Mouse (Mus musculus) forelimb bud, embryonic 11.5 days (tissue): ENCODE measurements at regions not wholly inside any gene's neighbourhood (a gene's known extent, or its start where the extent isn't known, plus 50 kb on each side); places are given as distances from the start of the nearest gene placed in this dataset.

Experiments used
- DNase-seq: peaks from one replicate; pipeline ENCODE4 v3.0.0-alpha.2; 2012; ENCODE audit warnings: low read depth, low spot score

DNA sequence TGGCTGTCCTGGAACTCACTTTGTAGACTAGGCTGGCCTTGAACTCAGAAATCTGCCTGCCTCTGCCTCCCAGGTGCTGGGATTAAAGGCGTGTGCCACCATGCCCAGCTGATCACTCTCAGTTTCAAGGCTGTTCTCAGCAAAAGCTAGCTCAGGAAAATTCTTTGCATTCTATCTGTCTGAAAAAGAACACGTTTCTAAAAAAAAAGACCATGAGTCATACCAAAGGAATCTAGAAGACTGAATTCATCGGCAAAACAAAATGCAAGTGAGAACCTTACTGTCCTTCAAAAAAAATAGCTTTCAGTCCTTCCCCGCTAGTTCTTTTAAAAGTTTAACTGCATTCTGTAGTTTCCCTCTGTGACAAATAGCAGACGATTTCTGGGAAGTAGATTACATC is 596.3 kb upstream of the Syt1 start:
- no peak for DNase-seq

DNA sequence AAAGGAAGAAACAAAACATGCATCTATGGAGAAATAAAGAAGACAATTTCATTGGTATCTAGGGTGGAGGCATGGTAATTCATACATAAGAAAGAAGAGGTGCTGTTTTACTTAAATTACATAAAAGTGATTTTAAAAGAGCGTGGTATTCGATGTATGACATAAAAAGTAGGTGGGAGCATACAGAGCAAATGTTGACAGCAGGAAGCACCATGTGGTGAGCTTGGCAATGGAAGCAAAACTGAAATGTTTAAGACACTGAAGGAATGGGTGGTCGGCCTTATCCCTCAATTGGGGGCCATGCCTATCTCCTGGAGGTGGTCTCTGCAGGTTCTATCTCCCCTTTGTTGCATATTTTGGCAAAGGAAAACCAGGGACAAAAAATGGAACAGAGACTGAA is 592.5 kb upstream of the Syt1 start:
- DNase-seq, result no peak

DNA sequence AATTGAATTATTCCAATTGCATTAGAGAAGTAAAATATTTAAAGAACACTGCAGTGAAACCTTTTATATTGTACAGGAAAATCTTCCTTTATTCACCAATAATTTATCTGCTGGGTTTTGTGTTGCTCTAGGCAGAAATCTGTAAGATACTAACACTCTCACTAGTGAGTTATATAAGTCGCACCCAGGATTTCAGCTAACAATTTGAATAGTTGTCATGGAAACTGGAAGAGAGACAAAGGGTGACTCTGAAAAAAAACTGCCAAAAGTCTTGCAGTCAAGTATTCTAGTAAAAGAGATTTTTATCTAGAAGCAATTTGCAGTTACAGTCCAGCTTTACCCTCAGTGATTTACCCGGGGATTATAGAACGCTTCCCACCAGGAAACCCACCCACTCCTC is 587.8 kb upstream of the Syt1 start:
- no peak for DNase-seq

DNA sequence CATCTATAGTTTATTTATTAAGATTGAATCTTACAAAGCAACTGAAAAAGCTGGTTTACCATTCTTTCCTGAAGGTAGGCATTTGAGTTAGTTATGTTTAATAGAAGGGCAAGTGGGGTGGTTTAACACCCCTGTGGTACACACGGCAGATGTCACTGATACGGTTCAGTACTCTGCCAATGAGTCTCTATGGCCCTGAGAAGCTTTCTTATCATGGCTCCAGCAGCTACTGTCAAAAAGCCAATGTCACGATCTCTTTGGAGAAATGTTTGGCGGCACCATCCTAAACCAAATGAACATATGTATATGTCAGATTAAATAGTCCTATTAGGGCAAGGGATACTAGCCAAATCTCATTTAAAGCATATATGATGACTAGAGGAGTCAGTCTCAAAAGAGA is 562.4 kb upstream of the Syt1 start:
- no peak for DNase-seq

DNA sequence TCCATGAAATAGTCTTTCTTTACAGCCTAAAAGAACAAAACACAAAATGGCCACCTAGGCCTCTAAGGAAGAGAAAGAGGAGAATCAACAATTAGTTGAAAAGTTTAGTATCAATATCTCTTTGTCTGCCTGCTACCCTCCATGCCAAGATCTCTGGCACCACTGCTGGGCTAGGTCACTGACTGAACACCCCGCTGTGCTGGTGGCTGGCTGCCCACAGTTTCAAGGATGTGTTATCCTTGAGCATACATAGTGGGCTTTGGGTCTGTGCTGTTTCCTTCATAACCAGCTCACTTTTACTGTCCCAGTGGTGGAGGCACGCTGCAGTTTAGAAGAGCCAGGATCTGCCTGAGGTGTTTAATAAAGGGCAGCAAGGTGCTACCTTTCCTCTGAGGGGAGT is 559.0 kb upstream of the Syt1 start:
- no peak for DNase-seq

DNA sequence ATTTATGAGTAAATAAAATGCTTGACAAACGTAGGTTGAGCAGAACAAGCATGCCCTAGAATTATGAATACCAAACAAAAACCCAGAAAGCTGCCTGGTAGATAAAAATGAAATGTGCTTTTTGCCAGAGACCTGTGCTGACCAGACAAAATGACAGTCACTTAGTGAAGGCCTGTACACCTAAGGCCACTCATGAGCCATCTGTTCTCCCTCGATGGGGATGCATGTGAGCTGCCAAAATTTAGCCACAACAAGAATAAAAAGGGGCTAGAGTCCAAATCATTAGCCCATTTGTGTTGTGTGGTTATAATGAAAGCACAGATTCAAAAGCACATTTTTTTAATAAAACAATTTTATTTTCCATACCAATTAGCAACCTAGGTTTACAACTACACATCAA is 555.9 kb upstream of the Syt1 start:
- DNase-seq, result no peak

DNA sequence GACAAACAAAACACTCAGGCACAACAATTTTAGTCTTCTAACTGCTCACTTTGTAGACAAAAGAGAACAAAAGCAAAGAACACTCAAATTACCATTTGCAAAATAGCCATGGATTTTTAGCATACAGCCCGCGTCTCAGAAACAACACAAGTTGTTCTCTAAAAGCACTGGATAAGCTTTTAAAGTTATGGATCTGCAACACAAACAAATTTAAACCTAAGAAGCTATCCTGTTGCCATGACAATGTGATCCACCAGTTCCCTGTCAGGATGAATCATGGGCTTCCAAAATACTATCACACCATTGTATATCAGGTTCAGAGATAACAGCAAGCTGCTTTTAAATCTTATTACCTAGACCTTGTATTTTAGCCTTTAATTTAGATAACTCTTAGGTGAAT is 550.9 kb upstream of the Syt1 start:
- DNase-seq, result no peak

DNA sequence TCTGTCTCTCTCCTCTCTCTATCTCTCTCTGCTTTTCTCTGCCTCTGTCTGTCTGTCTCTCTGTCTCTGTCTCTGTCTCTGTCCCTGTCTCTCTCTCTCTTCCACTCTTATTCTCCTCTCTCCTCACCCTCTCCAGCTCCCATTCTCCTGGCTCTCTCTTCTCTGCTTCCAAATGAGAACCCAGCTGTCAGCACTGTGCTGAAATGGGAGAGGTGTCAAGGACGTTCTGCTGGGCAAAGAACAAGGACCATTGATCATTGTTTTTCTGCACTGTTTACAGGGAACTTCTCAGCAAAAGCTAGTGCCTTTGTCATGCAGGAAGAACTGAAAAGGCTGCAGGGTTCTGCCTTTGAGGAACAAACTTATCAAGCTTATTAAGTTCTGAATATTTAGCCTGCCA is 550.3 kb upstream of the Syt1 start:
- DNase-seq, result no peak

DNA sequence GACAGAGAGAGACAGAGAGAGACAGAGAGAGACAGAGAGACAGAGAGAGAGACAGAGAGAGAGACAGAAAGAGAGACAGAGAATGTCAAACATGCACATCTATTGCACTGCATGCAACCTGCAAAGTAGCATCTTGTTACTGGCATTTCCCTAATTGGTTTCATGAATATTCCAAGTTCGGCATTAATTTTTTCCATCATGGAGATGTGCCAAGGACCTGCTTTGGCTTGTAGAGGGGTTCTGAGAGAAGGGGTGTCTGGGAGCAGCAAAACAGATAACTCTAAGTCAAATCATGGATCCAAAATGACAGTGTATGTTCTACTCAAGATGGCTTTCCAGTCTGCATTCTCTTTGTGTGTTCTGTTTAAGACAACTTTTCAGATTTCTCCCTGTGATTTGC is 532.5 kb upstream of the Syt1 start:
- no peak for DNase-seq

DNA sequence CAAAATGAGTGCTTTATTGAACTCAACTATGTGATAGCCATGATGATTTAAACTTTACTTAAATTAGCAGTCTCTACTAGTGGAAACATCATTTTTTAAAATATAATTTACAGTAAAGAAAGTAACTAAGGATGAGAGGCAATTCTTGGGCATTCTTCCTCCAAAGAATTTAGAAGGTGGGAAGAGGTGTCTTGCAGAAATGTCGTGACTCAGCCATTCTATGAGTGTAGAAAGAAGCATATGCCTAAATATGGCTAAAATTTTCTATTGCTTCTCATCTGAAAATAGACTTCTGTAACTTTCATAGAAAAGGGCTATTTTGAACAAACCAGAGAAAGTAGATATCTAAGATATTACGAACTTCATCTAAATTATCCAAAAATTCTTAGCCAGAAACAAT is 529.4 kb upstream of the Syt1 start:
- no peak for DNase-seq

DNA sequence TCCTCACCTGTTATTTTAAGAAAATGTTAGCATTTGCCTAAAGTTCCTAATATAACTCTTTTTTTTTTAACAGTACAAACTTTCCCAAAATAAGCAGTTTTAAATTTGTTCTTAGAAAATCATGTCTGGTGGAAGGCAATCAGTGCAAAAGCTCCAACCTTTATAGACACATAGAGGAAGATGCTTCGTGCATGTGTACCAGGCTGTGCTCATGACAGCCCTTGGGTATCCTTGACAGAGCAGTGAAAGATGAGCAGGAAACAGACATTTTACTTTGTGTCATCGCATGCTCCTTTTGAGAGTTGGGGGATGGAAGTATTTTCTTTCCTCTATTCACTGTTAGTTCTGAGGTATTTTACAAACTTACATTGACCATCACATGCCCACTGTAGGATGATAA is 517.3 kb upstream of the Syt1 start:
- no peak for DNase-seq

DNA sequence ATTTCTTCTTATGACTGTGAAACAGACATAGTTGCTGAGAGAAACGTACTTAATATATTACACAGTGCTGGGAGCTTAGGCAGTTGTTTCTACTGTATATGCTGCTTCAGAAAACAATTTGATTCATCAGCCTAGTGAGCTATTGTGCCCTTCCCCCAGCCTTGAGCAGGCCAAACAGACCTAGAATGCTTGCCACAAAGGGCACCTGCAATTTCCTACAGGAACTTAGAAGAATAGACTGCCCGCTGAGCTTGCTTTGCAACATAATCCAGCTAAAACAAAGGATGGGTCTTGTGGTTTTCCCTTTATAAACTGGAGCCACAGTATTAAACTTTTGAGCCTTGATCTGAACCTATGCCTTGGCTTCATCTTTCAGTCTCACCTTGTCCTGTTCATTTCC is 510.9 kb upstream of the Syt1 start:
- DNase-seq, result no peak

DNA sequence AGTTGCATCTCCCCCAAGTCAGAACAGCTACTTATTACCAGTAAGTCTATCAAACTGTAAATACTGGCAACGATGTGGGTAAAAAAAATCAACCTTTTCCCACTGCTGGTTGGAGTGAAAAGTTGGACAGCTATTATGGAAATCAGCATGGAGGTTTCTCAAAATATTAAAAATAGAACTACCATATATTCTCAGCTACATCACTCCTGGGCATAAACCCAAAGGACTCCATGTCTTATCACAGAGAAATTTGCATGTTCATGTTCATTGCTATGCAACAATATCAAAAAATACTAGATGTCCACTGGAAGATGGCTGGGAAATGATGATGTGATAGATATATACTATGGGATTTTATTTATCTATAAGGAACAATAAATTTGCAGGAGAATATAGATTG is 506.9 kb upstream of the Syt1 start:
- no peak for DNase-seq

DNA sequence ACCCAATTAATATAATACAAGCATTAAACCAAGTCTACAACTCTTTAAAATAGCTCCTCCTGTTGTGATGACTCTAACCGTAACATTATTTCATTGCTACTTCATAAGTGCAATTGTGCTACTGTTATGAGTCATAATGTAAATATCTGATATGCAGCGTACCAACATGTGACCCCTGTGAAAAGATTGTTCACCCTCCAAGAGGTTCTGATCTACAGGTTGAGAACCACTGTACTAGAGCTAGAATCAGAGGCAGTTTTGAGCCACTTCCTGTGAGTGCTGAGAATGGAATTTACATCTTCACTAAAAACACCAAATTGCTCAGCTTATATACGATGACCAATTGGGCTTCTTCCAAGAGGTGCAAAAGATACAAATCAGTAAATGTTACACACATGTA is 504.4 kb upstream of the Syt1 start:
- DNase-seq, result no peak

DNA sequence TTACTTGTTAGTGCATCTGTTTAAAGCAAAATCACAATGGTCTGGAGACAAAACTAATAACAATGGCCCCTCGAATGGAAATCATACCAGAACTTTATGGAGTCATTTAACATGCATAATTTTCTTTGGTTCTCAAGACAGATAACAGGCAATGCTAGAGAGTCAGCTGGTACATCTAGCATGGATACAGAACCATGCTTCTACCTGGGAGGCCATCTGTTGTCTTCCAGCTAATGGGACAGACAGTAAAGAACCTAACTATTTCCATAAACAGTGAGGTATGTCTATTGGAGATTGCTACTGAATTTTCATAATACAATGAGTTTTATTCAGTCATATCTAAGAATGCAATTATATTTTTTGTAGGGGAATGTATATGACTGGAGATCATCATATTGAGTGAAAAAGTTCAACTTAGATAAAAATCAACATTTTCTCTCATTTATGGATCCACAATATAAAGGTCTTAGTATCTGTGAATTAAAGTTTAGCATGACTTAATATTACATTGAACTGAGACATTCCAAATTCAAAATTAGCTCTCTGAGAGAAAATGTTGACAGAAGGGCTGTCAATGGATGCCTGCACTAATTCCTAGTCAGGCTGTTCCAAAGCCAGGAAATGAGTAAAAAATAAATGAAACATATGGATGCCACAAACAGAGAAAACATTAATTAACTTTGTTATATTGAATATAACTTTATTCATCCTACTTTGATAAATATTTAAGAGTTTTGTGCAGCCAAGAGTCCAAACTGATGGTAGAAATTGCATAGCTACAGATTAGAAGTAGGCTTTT is 500.3 kb upstream of the Syt1 start:
- no peak for DNase-seq

DNA sequence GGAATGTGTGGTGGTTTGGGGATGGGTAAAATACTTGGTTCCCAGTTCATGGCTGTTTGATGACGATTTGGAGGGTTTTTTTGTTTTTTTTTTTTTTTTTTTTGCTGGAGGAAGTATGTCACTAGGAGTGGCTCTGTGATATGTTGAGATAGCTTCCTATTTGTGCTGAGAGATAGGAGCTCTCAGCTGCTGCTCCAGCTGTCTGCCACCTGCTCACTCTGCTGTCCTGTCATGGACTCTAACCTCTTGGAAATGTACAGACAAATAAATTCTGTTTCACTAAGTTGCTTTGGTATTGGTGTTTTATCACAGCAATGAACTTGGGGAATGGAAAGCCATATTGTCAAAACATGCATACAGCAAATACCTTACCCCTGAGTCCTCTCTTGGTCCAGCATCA is 497.8 kb upstream of the Syt1 start:
- no peak for DNase-seq

DNA sequence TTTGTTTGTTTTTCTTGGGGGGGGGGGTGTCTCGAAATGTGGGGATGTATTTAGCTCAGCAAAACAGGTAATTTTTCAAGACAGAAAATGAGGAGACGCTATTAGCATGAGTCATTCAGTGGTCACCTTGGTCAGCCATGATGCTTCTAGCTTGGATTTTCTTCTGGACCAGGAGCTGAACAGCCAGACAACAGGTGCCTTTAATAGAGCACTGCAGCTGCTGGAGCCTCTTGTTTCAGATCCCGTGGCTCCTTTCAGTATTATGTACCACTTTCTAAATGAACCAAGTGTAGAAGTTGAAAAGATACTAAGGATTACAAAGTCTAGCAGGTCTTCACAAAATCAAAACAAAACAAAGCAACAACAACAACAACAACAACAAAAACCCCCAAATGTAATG is 496.4 kb upstream of the Syt1 start:
- no peak for DNase-seq

DNA sequence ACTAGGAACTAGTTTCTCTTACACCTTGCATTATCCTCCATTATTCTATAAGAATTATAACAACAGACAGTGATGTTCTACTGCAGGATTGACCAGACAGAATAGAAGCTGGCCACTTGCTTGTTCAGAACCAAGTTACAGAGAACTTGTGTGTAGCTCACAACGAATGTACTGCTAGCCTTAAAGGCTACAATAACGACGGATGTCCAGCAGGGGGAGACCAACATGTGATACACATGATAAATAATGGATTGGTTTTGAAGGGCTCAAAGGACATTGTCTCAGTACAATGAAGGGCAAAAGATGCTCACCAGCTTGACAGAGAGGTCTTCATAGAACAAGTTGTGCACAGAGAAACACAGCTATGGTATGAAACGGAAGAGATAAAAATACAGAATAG is 493.9 kb upstream of the Syt1 start:
- DNase-seq, result no peak

DNA sequence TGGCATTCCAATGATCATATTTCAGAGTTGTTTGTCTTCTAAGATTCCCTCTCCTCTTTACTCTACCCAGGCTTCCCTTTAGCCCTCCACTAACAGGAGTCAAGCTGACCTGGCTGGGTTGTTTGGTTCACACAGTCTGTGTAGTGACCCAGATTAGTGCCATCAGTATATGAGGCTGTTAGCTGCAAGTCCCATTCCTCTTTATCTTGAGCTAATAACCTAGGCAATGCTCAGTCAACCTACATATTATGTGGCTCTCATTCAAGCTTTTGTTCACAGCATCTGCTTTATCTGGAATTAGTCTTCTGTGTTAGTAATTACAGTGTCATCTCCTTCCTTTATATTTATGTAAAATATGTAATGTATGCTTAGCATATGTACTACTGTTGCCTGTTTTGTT is 490.1 kb upstream of the Syt1 start:
- no peak for DNase-seq

DNA sequence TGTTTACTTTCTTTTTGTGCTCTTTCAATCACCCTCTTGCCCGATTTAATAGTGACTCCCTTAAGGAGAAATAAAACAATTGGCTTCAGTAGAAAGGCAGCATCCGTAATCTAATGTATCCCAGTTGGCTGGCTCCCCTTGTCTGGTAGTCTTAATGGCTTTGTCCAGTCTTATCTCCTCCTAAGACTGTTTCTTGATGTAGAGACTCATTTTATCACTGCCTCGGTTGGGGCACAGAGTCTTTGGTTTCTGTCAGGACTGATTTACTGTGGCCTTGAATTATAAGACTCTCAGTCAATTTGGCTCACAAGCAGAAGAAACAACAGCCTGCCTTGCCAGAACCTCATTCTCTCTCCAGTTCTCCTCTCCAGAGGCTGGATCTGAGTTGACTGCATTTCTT is 487.5 kb upstream of the Syt1 start:
- DNase-seq, result no peak

DNA sequence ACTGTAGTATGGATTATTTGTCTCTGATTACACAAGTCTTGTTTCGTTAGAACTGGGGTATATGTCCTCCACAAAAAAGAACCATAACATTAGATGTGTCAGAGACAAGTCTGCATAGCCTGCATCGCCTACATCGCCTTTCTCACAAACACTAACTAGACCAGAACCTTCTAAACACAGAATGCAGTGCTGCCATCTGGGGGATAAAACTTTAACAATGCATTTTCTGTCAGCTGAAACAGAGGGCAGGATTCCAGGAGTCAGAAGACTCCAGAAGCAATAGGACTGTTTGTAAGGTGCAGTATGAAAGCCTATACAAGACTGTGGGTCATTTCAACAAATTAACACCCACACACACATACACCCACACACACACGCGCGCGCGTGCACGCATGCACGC is 485.4 kb upstream of the Syt1 start:
- peak; percentile 1 for DNase-seq

DNA sequence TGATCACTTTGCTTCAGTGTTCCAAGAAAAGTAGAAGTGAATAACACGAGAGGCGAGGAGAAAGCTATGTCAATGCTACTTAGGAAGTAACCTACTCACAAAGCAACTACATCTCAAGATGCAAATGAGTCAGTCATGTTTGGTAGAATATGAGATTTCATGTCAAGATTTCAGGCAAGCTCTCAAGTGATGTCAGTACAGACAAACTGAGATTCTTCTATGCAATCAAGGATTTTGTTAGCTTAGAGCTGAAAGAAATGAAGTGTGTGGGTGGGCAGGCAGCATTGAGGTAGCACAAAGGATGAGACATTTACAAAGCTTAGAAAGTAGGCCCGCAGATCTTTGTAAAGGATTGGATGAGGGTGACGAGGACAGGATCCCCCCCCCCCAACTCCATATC is 480.0 kb upstream of the Syt1 start:
- no peak for DNase-seq

DNA sequence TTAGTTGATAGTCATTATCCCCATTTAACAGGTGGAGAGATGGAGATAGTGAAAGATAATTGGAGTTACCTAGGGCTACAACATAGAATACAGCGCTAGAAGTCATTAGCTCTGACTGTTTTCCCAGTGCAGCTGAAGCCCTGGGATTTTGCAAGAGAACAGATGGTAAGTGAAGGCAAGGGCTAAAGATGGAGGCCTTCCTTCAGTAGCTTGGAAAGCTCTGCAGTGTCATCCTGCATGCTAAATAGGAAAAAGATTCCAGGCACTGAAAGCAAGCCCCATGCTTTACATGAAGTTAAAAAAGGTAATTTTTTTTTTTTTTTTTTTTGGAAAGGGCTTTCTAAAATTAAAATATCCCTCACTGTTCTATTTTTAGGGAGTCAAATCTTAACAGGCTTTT is 477.2 kb upstream of the Syt1 start:
- DNase-seq, result no peak

DNA sequence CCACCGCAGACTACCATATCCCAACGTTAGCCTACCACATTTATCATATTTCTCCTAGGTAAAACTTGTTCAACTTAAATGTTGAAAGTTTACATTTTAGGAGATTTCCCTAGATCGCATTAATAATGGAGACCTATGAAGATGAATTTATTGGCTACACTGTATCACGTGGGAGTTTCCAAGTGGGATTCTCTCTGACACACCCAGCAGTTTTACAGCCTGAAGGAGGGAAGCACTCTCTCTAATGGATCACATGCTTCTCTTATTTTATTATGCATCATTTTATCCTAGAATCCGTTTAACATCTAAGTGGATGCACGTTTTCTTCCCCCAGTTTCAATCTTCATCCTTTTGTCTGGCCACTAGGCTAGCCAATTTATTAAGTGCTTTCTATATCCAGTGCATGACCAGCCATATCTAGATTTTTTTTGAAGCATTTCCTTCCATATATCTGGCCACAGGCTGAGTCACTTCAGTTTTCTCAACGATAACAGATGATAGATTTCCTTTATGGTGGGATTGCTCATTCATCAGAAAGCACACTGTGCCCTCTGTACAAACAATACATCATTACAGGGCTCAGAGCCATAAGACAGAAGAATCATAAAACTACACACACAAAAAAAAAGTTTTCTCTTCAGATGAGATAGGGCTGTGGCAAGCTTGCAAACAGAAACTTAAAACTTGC is 476.3 kb upstream of the Syt1 start:
- DNase-seq, result no peak
